Mouse (Mus musculus) lung, postnatal 36 days (tissue): ENCODE results near the gene Nav1.

Experiments used
- DNase-seq: peaks from one replicate; pipeline ENCODE4 v3.0.0; 2022; ENCODE audit warnings: mixed read lengths

Gene Nav1

GRCm38 (mm10) chr1:135615715-135616641, 8.9 kb upstream of the Nav1 start:
- peak; percentile 67 for DNase-seq

DNA sequence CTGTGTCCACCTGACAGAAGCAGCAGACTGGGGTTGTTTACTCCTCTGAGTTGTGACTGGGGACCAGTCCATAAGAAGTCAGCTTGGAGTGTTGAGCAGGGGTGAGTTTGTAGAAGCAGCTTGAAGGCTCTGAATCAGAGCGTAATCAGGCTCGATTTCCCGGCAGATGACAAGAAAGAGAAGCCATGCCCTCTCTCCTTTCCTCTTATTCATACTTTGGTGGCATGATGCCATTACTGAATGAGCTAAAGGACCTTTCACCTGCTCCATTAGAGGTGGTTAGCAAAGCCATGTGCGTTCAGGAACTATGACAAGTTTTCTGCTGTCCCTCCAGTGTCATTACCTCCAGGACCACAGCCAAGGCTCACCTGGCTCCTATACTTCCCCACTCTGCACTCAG, 2.5 kb upstream of the Nav1 start:
- no peak for DNase-seq

GRCm38 (mm10) chr1:135606355-135607015, 610 bp downstream of the Nav1 start:
- DNase-seq: no peak

GRCm38 (mm10) chr1:135605530-135605929, 1.6 kb downstream of the Nav1 start:
- no peak for DNase-seq

DNA sequence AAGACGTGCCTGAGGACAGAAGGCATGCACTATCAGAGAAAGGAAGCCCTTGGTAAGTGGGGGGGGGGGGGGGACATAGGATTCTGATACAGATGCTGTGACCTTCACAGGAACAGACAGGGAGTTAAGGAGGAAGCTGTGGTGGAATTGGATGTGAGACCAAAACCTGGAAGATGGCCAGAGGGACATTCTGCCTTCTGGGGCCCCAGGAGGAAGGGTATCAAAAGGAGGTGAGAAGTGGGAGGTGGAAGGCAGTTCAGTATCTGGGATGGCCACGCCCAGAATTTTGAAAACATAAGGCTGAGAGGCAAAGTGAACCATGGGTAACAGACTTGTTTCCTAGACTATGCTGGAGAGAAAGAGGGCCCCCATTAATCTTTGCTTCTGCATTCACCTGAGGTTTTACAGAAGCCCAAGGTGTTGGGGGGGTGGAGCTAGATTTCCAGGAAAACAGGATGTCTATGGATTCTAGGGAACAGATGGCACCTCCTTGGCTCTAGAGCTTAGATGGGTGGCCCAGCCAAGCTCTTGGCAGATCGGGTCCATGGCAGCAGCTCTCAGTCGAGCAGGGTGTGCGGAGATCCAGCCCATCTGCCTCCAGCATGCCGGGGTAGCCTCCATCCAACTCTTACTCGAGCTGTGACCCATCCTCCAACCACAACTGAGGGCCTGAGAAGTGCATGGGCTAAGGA, 2.6 kb downstream of the Nav1 start:
- peak; percentile 26 for DNase-seq

- DNase-seq: no peak
These were observed 3.8 kb downstream of the Nav1 start for GRCm38 (mm10) chr1:135603121-135603870.

GRCm38 (mm10) chr1:135600023-135601005, 6.8 kb downstream of the Nav1 start:
- DNase-seq: no peak

- no peak for DNase-seq
These were observed 8.7 kb downstream of the Nav1 start for GRCm38 (mm10) chr1:135598251-135598879.

DNA sequence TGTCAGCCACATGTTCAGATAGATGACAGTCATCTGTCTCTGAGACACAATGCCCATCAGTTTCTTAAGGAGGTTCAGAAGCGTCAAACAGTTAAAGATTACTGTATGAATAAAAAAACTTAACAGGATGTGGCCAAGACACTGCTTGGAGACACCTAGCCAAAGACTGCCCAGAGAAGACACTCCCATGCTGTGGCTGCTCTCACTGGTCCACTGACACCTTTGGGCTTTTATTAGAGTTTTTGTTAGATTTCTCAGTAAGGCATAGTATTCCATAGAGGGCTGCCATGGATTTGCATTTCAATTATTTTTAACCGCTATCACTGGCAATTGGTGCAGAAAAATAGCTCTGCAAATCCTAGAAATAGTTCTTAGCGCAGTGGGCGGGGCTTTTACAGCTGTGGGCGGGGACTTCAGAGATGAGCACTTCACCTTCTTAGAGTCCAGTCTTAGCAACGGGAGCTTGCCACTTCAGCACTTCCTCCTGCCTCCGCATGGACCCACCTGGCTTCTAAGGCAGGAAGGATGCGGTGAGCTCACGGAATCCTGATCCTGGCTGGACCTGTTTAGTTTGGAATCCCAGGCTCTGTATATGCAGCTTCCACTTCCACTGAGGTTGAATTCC, 12.7 kb downstream of the Nav1 start:
- no peak for DNase-seq

DNA sequence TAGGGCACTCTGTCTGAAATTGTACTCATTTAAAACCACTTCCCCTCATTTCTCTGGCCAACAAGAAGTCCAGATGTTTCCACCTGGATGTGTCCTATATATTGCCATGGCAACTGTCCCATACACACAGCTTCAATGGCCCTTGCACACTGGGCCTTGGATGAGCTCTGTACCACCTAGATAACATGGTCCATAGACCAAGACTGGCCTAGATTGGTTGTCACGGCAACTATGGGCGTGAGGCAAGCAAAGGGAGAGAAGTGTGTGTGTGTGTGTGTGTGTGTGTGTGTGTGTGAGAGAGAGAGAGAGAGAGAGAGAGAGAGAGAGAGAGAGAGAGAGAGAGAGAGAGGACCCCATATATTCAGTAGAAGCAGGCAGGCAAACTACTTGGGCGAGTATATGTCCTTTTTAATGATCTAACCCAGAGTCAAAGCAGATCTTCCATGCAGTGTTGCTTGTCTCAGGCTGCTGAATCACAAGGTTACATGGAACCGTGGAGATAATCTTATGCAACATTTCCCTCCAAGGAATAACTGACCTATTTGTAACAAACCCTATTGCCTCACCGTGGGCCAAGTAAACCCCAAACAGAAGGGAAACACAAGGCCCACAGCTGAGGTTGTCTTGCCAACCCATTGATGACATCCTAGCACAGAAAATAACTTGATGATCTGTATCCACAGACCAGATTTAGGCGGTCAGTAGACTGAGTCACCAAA, 13.4 kb downstream of the Nav1 start:
- DNase-seq: no peak

- DNase-seq: peak; percentile 52
These were observed 16.3 kb downstream of the Nav1 start for GRCm38 (mm10) chr1:135590776-135591175.

GRCm38 (mm10) chr1:135588973-135589372, 18.1 kb downstream of the Nav1 start:
- no peak for DNase-seq

DNA sequence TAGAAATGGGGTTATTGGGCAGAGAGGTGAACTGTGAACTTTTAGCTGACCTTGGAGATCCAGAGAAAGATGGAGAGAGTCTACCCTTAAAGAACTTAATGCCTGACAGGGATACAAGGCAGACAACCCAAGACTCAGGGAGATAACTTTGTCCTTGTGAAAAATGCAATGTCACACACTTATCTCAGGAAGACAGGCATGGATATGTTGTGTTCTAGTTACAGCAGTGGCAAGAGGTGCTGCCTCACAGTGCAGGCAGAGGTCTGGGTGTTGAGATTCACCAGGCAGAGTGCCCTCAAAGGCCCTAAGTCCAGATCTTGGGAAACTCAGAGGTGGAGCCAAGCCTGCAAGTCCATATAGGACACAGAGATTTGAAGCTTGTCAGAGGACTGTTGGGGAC, 20.2 kb downstream of the Nav1 start:
- DNase-seq: no peak

GRCm38 (mm10) chr1:135585573-135585972, 21.5 kb downstream of the Nav1 start:
- DNase-seq: no peak

DNA sequence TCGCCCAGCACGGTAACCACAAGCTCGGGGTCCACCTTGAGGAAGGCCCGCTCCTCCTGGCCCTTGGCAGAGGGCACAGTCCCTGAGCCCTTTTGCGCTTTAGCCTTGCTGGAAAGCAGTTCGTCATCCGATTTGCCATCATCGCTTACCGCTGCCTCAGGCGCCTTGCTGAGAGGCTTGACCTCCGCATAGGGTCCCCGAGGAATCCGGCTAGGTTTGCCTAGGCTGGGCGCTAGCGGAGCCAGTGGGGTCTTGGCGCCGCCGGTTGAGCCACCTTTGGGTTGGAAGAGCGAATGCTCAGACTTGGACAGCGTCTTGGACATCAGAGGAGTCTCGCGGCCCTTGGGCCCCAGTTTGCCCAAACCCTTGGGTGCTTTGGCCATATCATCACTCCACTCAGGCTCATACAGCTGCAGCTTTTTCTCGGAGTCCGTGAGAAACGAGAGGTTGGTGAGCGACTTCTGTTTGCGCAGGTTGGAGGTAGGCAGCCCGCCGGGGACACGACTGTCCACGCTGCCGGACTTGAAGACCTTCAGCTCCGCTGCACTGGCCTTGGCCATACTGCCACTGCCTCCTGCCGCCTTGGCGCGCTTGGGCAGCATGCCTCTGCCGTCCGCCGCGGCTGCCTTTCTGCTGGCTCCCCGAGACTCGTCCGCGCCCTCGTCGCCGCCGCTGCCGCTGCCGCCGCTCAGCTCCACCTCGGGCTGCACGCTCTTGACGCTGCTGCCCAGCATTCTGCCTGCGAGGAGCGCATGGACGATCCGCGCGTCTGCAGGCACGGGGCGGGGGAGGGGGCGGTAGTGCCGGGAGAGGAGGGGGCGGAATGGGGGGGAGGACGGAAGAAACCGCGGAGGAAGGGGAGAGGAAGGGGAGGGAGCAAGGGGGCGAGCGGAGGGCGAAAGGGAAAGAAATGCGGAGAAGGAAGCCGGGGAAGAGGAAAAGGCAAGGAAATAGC, 22.2 kb downstream of the Nav1 start:
- peak; percentile 26 for DNase-seq

DNA sequence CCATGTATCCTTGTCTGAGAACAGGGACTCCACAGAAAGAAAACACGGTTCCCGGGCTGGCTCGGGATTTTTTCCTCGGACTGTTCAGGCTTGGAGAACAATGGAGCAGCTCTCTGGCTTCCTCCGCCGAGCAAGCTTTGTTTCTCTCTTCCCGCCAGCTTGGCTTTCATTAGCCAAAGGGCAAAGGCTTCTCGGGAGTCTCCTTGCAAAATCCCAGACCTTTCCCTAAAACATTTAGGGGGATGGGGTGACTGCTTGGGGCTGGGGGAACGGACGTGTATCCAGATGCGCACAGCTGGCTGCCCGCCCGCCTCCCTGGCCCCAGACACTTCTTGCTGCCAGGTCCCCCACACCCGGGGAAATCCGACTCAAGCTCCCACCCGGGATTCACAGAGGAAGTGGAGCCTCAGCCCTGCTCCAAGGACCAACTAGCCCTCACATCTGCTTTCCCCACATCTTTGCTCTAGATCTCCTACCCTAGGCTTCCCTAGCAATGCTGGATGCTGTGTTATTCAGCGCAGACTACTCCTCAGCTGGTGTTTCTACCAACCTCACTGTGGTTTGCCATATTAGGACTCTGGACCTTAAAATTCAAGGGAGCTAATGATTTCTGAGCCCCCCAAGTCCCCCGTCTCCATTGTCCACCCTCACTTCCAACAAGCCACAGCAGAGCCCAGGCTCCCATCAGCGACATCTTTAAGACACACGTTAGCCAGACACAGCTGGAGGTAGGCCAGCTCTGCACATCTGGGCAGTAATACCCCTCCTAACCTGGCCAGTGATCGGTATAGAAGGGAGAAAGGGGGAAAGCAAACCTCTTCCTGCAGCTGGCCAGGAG, 23.2 kb downstream of the Nav1 start:
- peak; percentile 30 for DNase-seq

- DNase-seq: no peak
These were observed 23.9 kb downstream of the Nav1 start for GRCm38 (mm10) chr1:135583081-135583677.
